In the genomic region with DNA sequence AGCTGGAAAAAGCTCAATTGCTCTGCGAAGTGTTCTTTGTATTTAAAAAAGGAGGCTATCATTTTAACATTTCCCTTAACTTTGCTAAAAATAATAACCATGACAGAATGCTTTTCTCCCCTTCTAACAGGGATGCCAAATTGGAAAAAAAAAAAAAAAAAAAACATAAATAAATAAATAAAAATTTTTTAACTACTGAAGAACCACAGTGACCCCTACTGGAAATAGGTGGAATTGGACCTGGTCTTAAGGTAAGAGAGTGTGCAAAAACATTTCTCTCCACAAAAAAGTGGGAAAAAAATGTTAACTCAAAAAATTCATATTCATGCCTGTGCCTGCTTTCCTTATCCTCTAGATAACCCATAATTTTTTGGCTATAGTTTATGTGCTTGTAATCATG, we compare ENCODE assay signal across 8 mouse cellular contexts.
DNase-seq lines count a peak whose midpoint lies in the region; ATAC-seq lines count a peak whose summit lies in the region.

No protein-coding gene starts in this region.

- H3K27ac ChIP-seq in midbrain, embryonic 15.5 days: peak overlapping the region; percentile 56; the same call in 1 of the 2 replicates

- H3K4me3 ChIP-seq in midbrain, embryonic 15.5 days: no peak overlapping the region

- H3K27me3 ChIP-seq in midbrain, embryonic 15.5 days (replicated peaks): no peaks in the 10 kb centered on the region

- H3K9ac ChIP-seq in midbrain, embryonic 15.5 days: no peak overlapping the region

- WGBS in midbrain, embryonic 15.5 days: 29% methylated on average over 1 of the region's 1 CpGs

- peak; percentile 37 for DNase-seq in adrenal gland, postnatal 14 days
- no peak for DNase-seq in adrenal gland, postnatal 25 days
- peak; percentile 37 to 58 for DNase-seq in kidney, postnatal 36 days
- no peak for DNase-seq in kidney, adult 11 months
- peak; percentile 8 for DNase-seq in ES-CJ7 (ENCODE audit: low read depth, low spot score)
- DNase-seq in embryo, embryonic 10 days (ENCODE audit: low spot score): peak; percentile 32
- DNase-seq in urinary bladder, postnatal 36 days (ENCODE audit: low spot score in 2 of 2): no peak

- peaks cover 20% of the 10 kb centered on the region for H3K4me1 ChIP-seq in midbrain, embryonic 15.5 days

- no peaks in the 10 kb centered on the region for H3K36me3 ChIP-seq in midbrain, embryonic 15.5 days (replicated peaks)

- H3K9me3 ChIP-seq in midbrain, embryonic 15.5 days: no peaks in the 10 kb centered on the region

- ATAC-seq in midbrain, embryonic 15.5 days (replicated peaks): no peak

- H3K4me2 ChIP-seq in midbrain, embryonic 15.5 days: peak overlapping the region; percentile 11; the same call in 1 of the 2 replicates

Comparison
In these comparisons a context has a peak if more than half of its experiments do, and no peak if none do; other contexts are left out.
1. DNase-seq: peak in adrenal gland, postnatal 14 days (single experiment), kidney, postnatal 36 days (2 of 2), ES-CJ7 (single experiment) and embryo, embryonic 10 days (single experiment); none in adrenal gland, postnatal 25 days (single experiment), kidney, adult 11 months (single experiment) and urinary bladder, postnatal 36 days (0 of 2).